Mouse (Mus musculus) kidney, adult 2 months (tissue): ENCODE data around the gene Kansl1. TPM values are rescaled to one million over a fixed set of nuclear protein-coding genes. Genes with fewer than 3 reads are reported as not detected.
"Not testable (repeated sequence)": the region's sequence is repeated elsewhere in the genome, so short reads cannot be mapped to it uniquely, and the experiment has no call there.

Source experiments
- DNase-seq: peaks from one replicate; pipeline ENCODE4 v3.0.0; 2021
- H3K27ac ChIP-seq: fragments of 200-500 bp; 2 replicates; pipeline ENCODE4 v1.5.1; 2012; ENCODE audit warnings: low read depth, low read length, control low read depth, inconsistent platforms; ENCODE audit not compliant: insufficient read depth
- H3K27me3 ChIP-seq: fragments of 200-500 bp; replicated peaks from 2 replicates; pipeline ENCODE4 v1.6.1; 2012; ENCODE audit warnings: mild to moderate bottlenecking, moderate library complexity, low read length, inconsistent platforms; ENCODE audit not compliant: control insufficient read depth, insufficient read depth
- H3K36me3 ChIP-seq: fragments of 200-500 bp; 2 replicates; pipeline ENCODE4 v1.6.1; 2012; ENCODE audit warnings: mild to moderate bottlenecking, moderate library complexity, low read length, inconsistent platforms; ENCODE audit not compliant: control insufficient read depth, insufficient read depth
- H3K4me1 ChIP-seq: fragments of 200-500 bp; 2 replicates; pipeline ENCODE4 v1.6.1; 2011; ENCODE audit warnings: low read length; ENCODE audit not compliant: control insufficient read depth, insufficient read depth
- H3K4me3 ChIP-seq: fragments of 200-500 bp; 2 replicates; pipeline ENCODE4 v1.5.1; 2011; ENCODE audit warnings: mild to moderate bottlenecking, low read depth, low read length, control low read depth; ENCODE audit not compliant: insufficient read depth
- CTCF ChIP-seq: fragments of 200-500 bp; conservative IDR thresholded peaks from 2 replicates; pipeline ENCODE4 v1.5.1; 2011; ENCODE audit warnings: low read depth, mild to moderate bottlenecking, control low read depth, low read length, moderate library complexity, mixed read lengths; ENCODE audit not compliant: insufficient read depth, insufficient read length
- POLR2A ChIP-seq: fragments of 200-500 bp; IDR thresholded peaks from one replicate; pipeline ENCODE4 v1.6.1; 2011; ENCODE audit warnings: low read depth, low read length, control low read depth
- WGBS: fragments of 180-500 bp; shearing (Covaris S2); methylation state at CpG from one replicate; pipeline ENCODE4 v1.1.7; 2018; 5-methylcytosine and 5-hydroxymethylcytosine counted together
- polyA plus RNA-seq: library from polyadenylated mRNA; depleted of rRNA; stranded (reverse); fragments of >200 nt; gene quantifications from 2 replicates; pipeline ENCODE4 v1.2.3, GENCODE M21; 2012

Gene Kansl1
- polyA plus RNA-seq, 1 experiment: 51.8 TPM

DNA sequence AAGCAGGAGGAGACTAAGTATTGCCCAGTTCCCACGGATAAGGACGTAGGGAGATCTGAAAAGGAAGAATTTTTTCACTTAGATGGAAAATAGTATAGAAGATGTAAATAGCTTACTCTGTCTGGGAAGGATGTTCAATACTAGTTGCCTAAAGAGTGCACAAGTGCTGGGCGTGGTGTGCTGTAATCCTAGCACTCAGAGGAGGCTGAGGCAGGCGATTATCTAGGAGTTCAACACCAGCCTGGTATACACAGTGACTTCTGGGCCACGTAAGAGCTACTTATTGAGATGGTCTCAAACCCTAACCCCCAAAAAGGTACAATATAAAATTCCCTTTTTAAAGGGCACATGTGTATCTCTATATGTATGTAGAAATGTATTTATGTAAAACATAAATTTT, 963 bp downstream of the Kansl1 start:
- no peaks in the 10 kb centered on the region for H3K27me3 ChIP-seq
- no peak for DNase-seq
- no peak overlapping the region for H3K27ac ChIP-seq
- no peaks in the 10 kb centered on the region for H3K36me3 ChIP-seq
- TF ChIP-seq POLR2A: no peak
- no peak for TF ChIP-seq CTCF
- WGBS: 84% methylated on average over 5 of the region's 5 CpGs
- no peak overlapping the region for H3K4me3 ChIP-seq
- H3K4me1 ChIP-seq: peaks cover 2% of the 10 kb centered on the region; the same call in 1 of the 2 replicates

DNA sequence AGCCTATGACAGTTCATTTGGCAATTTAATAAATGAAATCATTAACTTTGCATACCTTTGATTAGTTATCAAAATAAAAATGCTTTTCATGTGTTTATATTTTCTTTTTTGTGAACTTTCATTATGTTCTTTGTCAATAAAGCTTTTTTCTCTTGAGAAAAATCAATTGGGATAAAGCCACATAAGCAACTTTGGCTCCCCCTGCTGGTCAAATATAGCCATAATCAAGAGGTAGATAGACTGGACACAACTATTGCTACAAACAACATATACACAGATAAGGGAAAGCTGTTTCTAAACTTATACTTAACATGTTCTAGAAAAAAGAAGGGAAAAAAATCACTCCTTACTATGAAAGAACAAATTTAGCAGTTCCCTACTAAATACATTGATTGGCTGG, 7.1 kb downstream of the Kansl1 start:
- TF ChIP-seq CTCF (no peak), POLR2A (no peak)
- no peaks in the 10 kb centered on the region; the same call in 1 of the 2 replicates for H3K4me1 ChIP-seq
- no peaks in the 10 kb centered on the region for H3K36me3 ChIP-seq
- no peak overlapping the region for H3K4me3 ChIP-seq
- DNase-seq: peak; percentile 80
- no peaks in the 10 kb centered on the region for H3K27me3 ChIP-seq
- H3K27ac ChIP-seq: no peak overlapping the region

DNA sequence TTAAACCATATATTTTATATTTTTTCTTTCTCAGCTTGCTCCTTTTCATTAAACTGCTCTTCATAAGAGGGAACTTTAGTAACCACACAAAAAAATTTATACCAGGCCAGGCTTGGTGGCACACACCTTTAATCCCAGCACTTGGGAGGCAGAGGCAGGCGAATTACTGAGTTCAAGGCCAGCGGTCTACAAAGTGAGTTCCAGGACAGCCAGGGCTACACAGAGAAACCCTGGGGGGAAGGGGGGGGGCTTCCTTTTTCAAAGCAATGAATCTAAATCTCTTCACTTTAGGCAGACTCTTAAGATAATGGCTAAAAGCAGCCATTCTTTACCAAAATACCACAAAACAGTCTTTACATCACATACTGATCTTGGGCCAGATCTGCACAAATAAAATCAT, 9.0 kb downstream of the Kansl1 start:
- DNase-seq: no peak
- WGBS: 95% methylated on average over 2 of the region's 2 CpGs
- H3K27ac ChIP-seq: no peak overlapping the region
- no peaks in the 10 kb centered on the region for H3K27me3 ChIP-seq
- H3K36me3 ChIP-seq: no peaks in the 10 kb centered on the region
- TF ChIP-seq CTCF (no peak), POLR2A (no peak)
- no peak overlapping the region for H3K4me3 ChIP-seq
- no peaks in the 10 kb centered on the region for H3K4me1 ChIP-seq

DNA sequence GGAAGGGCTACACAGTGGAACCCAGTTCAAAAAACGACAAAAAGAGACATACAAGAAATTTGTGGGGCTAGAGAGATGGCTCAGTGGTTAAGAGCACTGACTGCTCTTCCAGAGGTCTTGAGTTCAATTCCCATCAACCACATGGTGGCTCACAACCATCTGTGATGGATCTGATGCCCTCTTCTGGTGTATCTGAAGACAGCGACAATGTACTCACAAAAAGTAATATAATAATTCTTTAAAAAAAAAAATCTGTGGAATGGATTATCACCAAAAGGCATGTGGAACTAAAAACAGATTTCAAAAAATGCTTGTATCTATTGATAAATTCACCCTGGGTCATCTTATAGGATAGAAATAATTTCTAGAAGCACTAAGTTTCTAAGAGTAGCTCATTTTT, 10.2 kb downstream of the Kansl1 start:
- Histone ChIP-seq H3K27me3 (no peaks in the 10 kb centered on the region), H3K36me3 (no peaks in the 10 kb centered on the region), H3K4me1 (no peaks in the 10 kb centered on the region), H3K27ac (no peak overlapping the region), H3K4me3 (no peak overlapping the region)
- no peak for DNase-seq
- TF ChIP-seq CTCF: no peak
- TF ChIP-seq POLR2A: no peak
- 83% methylated on average over 2 of the region's 2 CpGs for WGBS

DNA sequence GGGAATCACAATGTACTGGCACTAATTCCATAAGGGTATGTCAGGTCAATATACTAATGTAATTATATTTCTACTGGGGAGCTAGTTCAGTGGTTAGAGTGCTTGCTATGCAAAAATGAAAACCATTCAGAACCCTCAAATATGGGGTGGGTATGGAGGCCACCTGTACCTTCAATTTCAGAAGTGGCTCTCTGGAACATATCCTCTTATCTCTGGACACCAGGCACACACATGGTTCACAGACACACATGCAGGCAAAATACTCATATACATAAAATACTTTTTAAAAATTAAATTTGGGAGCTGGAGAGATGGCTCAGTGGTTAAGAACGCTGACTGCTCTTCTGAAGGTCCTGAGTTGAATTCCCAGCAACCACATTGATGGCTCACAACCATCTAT, 16.0 kb downstream of the Kansl1 start:
- H3K27ac ChIP-seq: no peak overlapping the region
- no peaks in the 10 kb centered on the region for H3K4me1 ChIP-seq
- no peak overlapping the region for H3K4me3 ChIP-seq
- WGBS: 95% methylated on average over 1 of the region's 1 CpGs
- TF ChIP-seq CTCF (no peak), POLR2A (no peak)
- no peak for DNase-seq
- no peaks in the 10 kb centered on the region for H3K36me3 ChIP-seq
- H3K27me3 ChIP-seq: no peaks in the 10 kb centered on the region

DNA sequence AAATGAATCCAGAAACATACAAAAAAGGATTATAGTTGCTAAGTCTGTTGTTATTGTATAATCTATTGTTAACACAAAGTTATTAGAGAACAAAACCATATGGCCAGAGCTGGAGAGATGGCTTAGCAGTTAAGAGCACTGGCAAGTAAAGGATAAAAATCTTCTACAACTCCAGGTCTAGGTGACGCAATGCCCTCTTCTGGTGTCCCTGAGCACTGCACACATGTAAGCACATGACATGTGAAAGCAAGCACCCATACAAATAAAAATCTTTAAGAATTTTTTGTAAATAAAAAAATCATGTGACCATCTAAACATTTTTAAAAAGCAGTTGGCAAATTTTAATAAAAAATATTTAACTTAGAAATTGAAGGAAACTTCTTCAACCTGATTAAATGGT, 17.4 kb downstream of the Kansl1 start:
- H3K4me1 ChIP-seq: no peaks in the 10 kb centered on the region
- 100% methylated on average over 1 of the region's 1 CpGs for WGBS
- H3K36me3 ChIP-seq: no peaks in the 10 kb centered on the region

DNA sequence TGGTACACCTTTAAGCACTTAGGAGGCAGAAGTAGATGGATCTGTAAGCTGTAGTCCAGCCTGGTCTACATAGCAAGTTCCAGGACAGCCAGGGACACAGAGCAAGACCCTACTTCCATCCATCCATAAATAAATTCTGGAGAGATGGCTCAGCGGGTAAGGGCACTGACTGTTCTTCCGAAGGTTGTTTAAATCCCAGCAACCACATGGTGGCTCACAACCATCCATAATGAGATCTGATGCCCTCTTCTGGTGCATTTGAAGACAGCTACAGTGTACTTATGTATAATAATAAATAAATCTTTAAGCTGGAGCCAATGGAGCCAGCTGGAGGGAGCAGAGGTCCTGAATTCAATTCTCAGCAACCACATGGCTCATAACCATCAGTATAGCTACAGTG, 20.2 kb downstream of the Kansl1 start:
- H3K4me1 ChIP-seq, H3K4me3 ChIP-seq, DNase-seq, H3K27me3 ChIP-seq, H3K27ac ChIP-seq, H3K36me3 ChIP-seq: not testable (repeated sequence)
- 42% methylated on average over 2 of the region's 2 CpGs for WGBS

More for the DNA sequence above, 17.4 kb downstream of the Kansl1 start:
- TF ChIP-seq CTCF: peak; percentile 55
- TF ChIP-seq POLR2A: no peak
- peak; percentile 26 for DNase-seq
- Histone ChIP-seq H3K4me3 (no peak overlapping the region), H3K27me3 (no peaks in the 10 kb centered on the region), H3K27ac (no peak overlapping the region)

DNA sequence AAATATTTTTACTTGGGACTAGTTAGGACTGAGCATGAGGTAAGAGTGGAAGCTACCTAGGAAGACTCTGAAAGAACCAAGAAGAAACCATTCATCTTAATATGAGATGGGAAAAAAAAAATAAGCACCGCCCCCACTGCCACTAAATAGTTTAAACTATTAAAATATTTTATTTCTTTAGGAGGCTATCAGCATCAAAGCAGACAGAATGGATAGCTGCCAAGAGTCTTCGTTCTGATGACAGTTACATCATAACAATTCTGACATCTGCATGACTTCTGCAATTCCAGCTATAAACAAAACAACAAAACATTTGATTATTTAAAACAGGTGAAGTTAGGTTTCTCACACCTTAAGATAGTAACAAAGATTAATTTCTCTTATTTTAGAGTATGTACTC, 23.1 kb downstream of the Kansl1 start:
- no peak for DNase-seq
- no peak overlapping the region for H3K27ac ChIP-seq
- no peaks in the 10 kb centered on the region for H3K27me3 ChIP-seq
- no peaks in the 10 kb centered on the region for H3K4me1 ChIP-seq
- WGBS: 67% methylated on average over 2 of the region's 2 CpGs
- no peak overlapping the region for H3K4me3 ChIP-seq
- TF ChIP-seq CTCF: no peak
- no peak for TF ChIP-seq POLR2A
- no peaks in the 10 kb centered on the region for H3K36me3 ChIP-seq

DNA sequence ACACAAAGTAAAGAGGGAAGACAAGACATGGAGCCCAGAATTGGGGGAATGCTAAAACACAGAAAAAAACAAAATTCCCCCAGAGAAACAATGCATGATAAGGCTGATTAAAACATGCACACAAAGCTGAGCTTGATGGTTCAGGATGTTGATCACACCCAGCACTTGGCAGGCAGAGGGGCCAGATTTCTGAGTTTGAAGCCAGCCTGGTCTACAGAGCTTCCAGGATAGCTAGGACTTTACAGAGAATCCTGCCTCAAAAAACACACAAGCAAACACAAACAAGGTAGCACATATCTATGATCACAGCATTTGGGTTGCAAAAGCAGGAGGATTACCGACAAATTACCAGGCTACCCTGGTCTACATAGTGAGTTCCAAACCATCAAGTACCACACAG, 23.6 kb downstream of the Kansl1 start:
- H3K4me1 ChIP-seq: no peaks in the 10 kb centered on the region
- H3K36me3 ChIP-seq: no peaks in the 10 kb centered on the region
- H3K4me3 ChIP-seq: no peak overlapping the region
- no peaks in the 10 kb centered on the region for H3K27me3 ChIP-seq
- no peak for TF ChIP-seq POLR2A
- TF ChIP-seq CTCF: no peak
- no peak overlapping the region for H3K27ac ChIP-seq
- 95% methylated on average over 1 of the region's 1 CpGs for WGBS
- no peak for DNase-seq
